Mouse (Mus musculus) hindbrain, embryonic 12.5 days (tissue): ENCODE results near the gene Slc10a7. TPM values are rescaled to one million over a fixed set of nuclear protein-coding genes. Genes with fewer than 3 reads are reported as not detected.
"Not testable (repeated sequence)": the region's sequence is repeated elsewhere in the genome, so short reads cannot be mapped to it uniquely, and the experiment has no call there.

Experiments
- ATAC-seq: fragments of 200-750 bp; cut with Nextera tagmentation; 2 replicates; pipeline ENCODE4 v1.8.0; 2017; ENCODE audit warnings: moderate TSS enrichment; ENCODE audit not compliant: low FRiP score
- H3K27ac ChIP-seq: fragments of 300-500 bp; sonication (generic); 2 replicates; pipeline ENCODE4 v1.5.1; 2016; ENCODE audit warnings: mild to moderate bottlenecking
- H3K27me3 ChIP-seq: fragments of 300-500 bp; sonication (generic); 2 replicates; pipeline ENCODE4 v1.6.1; 2016; ENCODE audit warnings: mild to moderate bottlenecking
- H3K36me3 ChIP-seq: fragments of 300-500 bp; sonication (generic); 2 replicates; pipeline ENCODE4 v1.6.1; 2016; ENCODE audit warnings: mild to moderate bottlenecking
- H3K4me1 ChIP-seq: fragments of 300-500 bp; sonication (generic); 2 replicates; pipeline ENCODE4 v1.6.1; 2016
- H3K4me2 ChIP-seq: fragments of 300-500 bp; sonication (generic); replicated peaks from 2 replicates; pipeline ENCODE4 v1.6.1; 2016; ENCODE audit warnings: mild to moderate bottlenecking
- H3K4me3 ChIP-seq: fragments of 300-500 bp; sonication (generic); 2 replicates; pipeline ENCODE4 v1.5.1; 2016; ENCODE audit warnings: mild to moderate bottlenecking
- H3K9ac ChIP-seq: fragments of 300-500 bp; sonication (generic); 2 replicates; pipeline ENCODE4 v1.6.1; 2016; ENCODE audit warnings: mild to moderate bottlenecking, moderate library complexity
- H3K9me3 ChIP-seq: fragments of 300-500 bp; sonication (generic); replicated peaks from 2 replicates; pipeline ENCODE4 v1.6.1; 2016; ENCODE audit warnings: mild to moderate bottlenecking
- WGBS: fragments of 180-500 bp; shearing (Covaris S2); methylation state at CpG from one replicate; pipeline ENCODE4 v1.1.7; 2016; 5-methylcytosine and 5-hydroxymethylcytosine counted together
- polyA plus RNA-seq: library from polyadenylated mRNA; unstranded; fragments of >200 nt; fragmentation: Nextera tagmentation; extraction: Ambion mirVana; gene quantifications from 2 replicates; pipeline ENCODE4 v1.2.1, GENCODE M21; 2016

The Slc10a7 gene
- polyA plus RNA-seq = 14.3 and 15.5 TPM in 2 replicates

DNA sequence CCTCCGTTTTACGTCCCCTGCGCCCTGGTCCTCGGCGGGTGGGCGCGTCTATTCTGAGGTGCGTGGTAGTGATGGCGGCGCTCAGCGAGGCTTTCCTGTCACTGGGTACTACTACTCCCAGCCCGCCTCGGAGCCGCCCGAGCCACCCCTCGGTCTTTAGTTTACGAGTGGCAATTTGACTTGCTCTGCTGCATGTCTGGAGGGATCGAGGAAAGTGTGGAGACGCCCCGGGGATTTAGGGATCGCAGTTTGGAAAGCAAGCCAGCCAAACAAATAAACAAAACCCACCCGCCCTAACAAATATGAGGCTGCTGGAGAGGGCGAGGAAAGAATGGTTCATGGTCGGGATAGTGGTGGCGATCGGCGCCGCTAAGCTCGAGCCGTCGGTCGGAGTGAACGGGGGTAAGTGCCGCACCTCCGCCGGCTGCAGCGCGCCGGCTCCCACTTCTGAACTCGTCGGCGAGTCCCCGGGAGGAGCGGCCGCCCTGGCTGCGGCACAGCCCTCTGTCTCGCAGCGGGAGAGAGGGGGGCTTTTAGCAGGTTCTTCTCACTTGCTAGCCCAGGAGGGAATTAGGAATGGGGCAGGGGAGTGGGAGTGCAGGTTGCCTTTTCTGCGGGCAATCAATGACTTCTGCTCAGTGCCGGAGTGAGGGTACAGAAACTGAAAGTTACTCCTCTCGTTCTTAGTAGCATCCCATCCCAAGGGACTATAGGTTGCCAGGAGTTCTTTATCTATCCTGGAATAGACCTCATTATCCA, at the start of gene Slc10a7:
Gene Slc10a7, plus strand, starts transcription at position 74 of the 759 bp plus-strand sequence.
- Histone ChIP-seq H3K36me3 (peaks cover 14% of the 10 kb centered on the region), H3K4me1 (peaks cover 11% of the 10 kb centered on the region), H3K27ac (peak within 1 kb of the TSS; percentile 96), H3K4me3 (peak within 1 kb of the TSS; percentile 96), H3K9ac (peak within 1 kb of the TSS; percentile 99), H3K9me3 (no peaks in the 10 kb centered on the region), H3K4me2 (peak within 1 kb of the TSS; percentile 82), H3K27me3 (no peaks in the 10 kb centered on the region)
- peak; percentile 98 for ATAC-seq
- WGBS = under 1% methylated on average over 51 of the region's 51 CpGs

- Histone ChIP-seq H3K36me3 (no peaks in the 10 kb centered on the region), H3K4me2 (no peak overlapping the region), H3K27ac (no peak overlapping the region), H3K9ac (no peak overlapping the region), H3K4me1 (no peaks in the 10 kb centered on the region), H3K27me3 (no peaks in the 10 kb centered on the region), H3K9me3 (no peaks in the 10 kb centered on the region; the same call in 1 of the 2 replicates), H3K4me3 (no peak overlapping the region)
- 82% methylated on average over 2 of the region's 2 CpGs for WGBS
- ATAC-seq = no peak
Measured at GRCm38 (mm10) chr8:78463941-78464340, 45.2 kb upstream of the Slc10a7 start.

- Histone ChIP-seq H3K27ac (no peak overlapping the region), H3K27me3 (no peaks in the 10 kb centered on the region), H3K9me3 (no peaks in the 10 kb centered on the region; the same call in 1 of the 2 replicates), H3K36me3 (no peaks in the 10 kb centered on the region), H3K4me1 (no peaks in the 10 kb centered on the region), H3K4me2 (no peak overlapping the region), H3K4me3 (no peak overlapping the region), H3K9ac (no peak overlapping the region)
- ATAC-seq = no peak
- WGBS = 91% methylated on average over 2 of the region's 2 CpGs
Measured at GRCm38 (mm10) chr8:78467889-78468288, 41.3 kb upstream of the Slc10a7 start.

DNA sequence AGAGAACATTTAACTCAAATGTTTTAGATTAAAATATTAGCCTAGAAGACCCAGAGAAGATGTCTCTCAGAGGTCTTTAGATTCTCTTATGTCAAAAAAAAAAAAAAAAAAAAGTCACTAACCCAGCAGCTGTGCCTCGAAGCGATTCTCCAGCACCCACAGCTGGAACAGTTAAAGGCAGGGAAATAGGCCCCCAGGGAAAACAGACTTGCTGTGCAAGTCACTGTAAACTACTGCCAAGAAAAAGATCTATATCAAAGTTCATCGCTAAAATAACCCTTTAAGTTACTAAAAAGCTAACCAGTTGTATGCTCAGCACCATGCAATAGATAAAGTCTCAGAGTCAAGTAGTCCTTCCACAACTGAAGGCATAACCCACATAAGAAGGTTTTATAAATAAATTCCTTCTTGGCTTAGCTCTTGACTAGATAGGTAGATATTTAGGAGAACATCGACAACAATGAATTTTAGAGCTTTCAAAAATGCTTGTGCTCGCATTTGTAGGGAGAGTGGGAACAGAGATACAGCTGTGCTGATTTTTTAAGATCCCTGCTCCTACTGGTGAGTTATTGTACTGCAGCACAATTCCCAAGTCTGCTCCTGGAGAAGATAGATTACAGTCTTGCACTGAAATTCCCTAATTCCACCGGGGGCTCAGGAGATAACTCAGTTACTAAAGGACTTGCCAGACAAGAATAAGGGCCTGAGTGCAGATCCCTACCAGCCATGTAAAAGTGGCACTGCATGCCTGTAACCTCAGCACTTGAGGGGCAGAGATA, 31.9 kb upstream of the Slc10a7 start:
- no peak overlapping the region for H3K27ac ChIP-seq

DNA sequence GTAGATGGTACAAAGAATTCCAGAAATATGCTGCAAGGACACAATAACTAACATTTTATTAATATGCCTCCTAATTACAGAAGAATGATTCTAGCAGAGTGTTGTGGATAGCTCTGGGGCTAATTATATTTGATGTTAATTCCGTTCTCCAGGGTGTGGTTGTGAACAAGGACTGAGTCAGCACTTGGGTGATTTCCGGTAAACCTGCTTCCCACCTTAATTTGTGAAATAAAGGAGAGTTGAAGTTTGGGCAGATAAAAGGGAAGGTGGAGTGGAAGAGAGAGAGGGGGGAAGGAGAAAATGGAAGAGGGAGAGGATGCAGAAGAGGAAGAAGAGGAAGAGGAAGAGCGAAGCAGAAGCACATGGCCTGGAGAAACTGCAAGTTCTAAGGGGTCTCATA, 19.4 kb upstream of the Slc10a7 start:
- no peak for ATAC-seq
- no peak overlapping the region for H3K27ac ChIP-seq
- no peak overlapping the region for H3K4me3 ChIP-seq
- H3K9ac ChIP-seq = no peak overlapping the region
- no peaks in the 10 kb centered on the region for H3K9me3 ChIP-seq
- no peak overlapping the region for H3K4me2 ChIP-seq
- 85% methylated on average over 3 of the region's 3 CpGs for WGBS
- no peaks in the 10 kb centered on the region for H3K4me1 ChIP-seq
- no peaks in the 10 kb centered on the region for H3K27me3 ChIP-seq
- H3K36me3 ChIP-seq = no peaks in the 10 kb centered on the region

More for the DNA sequence above, 31.9 kb upstream of the Slc10a7 start:
- H3K4me1 ChIP-seq = no peaks in the 10 kb centered on the region
- ATAC-seq = no peak
- no peaks in the 10 kb centered on the region for H3K36me3 ChIP-seq
- H3K27me3 ChIP-seq = no peaks in the 10 kb centered on the region
- 56% methylated on average over 6 of the region's 6 CpGs for whole genome bisulfite sequencing
- no peak overlapping the region for H3K9ac ChIP-seq
- H3K9me3 ChIP-seq = no peaks in the 10 kb centered on the region
- H3K4me2 ChIP-seq = no peak overlapping the region
- no peak overlapping the region for H3K4me3 ChIP-seq

DNA sequence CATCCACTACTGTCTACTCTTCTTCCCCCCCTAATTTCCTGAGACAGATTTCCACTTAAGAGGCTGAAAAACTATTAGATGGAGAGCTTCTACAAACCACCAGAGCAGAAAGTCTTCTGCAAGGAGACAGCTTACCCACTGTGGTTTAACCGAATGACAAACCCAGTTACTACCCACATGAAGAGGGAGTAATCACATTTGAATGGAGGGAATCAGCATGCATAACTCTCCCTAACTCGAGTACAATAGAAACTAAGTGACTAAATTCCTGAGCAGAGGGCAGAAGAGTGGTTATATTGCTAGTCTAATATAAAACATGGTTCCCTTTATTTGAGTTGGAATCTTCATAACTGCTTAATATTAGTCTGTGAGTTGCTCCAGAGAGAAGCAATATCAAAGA, 16.1 kb upstream of the Slc10a7 start:
- ATAC-seq = no peak
- WGBS = 36% methylated on average over 2 of the region's 2 CpGs
- H3K9me3 ChIP-seq = no peaks in the 10 kb centered on the region
- no peak overlapping the region for H3K4me3 ChIP-seq
- H3K36me3 ChIP-seq = no peaks in the 10 kb centered on the region
- no peaks in the 10 kb centered on the region for H3K27me3 ChIP-seq
- H3K4me2 ChIP-seq = no peak overlapping the region
- no peak overlapping the region for H3K27ac ChIP-seq
- no peaks in the 10 kb centered on the region for H3K4me1 ChIP-seq
- H3K9ac ChIP-seq = no peak overlapping the region

DNA sequence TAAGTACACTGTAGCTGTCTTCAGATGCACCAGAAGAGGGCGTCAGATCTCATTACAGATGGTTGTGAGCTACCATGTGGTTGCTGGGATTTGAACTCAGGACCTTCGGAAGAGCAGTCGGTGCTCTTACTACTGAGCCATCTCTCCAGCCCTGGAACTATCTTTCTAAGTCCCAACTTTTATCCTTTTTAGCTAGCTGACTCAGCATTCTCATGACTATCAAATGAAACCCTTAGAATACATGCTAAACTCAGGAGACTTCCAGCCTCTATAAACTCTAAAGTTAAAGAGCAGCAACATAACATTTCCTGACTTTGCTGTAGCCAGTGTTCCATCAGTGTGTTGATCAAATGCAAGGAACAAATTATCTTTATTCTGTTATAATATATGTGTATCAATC, 12.9 kb upstream of the Slc10a7 start:
- H3K27me3 ChIP-seq, H3K4me1 ChIP-seq, H3K9ac ChIP-seq, H3K27ac ChIP-seq, ATAC-seq, H3K36me3 ChIP-seq, H3K9me3 ChIP-seq, H3K4me2 ChIP-seq, H3K4me3 ChIP-seq: not testable (repeated sequence)
- WGBS = 92% methylated on average over 3 of the region's 3 CpGs

- Histone ChIP-seq H3K27me3 (no peaks in the 10 kb centered on the region), H3K9me3 (no peaks in the 10 kb centered on the region), H3K36me3 (peaks cover 28% of the 10 kb centered on the region), H3K27ac (no peak overlapping the region), H3K4me2 (no peak overlapping the region), H3K4me1 (peaks cover 7% of the 10 kb centered on the region), H3K4me3 (no peak overlapping the region), H3K9ac (no peak overlapping the region)
- WGBS = 88% methylated on average over 2 of the region's 2 CpGs
- no peak for ATAC-seq
Measured at GRCm38 (mm10) chr8:78502706-78503105, 6.4 kb upstream of the Slc10a7 start.

DNA sequence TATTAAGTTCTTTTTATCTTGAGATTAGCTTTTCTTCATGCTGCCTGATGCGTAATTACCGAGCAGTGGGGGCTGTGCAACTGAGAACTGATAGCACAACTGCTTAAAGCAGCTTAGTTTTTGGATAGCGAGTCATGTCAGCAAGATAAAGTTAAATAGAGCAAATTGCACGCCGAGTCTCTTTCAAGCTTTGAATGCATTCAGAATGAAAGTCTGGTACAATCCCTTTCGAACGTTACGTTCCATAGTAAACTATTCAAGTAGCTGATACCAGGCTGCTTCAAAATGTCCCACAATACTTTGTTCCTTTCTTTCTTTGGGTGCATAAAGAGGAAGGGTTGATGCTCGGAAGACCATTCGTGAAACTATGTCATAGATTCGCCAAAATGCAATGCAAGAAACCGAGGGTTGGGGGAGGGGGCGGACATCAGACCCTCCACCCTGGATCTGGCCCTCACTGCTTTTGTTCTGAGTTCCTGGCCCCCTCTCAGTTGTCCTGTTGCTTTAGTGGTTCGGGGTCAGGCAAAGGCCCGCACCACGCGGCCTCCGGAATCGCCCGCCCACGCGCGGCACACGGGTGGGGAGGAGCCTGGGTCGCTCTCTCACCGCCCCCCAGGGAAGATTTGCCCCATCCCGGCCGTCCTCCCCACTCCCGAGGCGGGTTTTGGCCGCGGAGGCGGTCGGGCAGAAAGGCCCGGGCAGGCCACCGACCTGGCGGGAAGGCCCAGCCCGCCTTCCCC, 997 bp upstream of the Slc10a7 start:
- peak overlapping the region; percentile 96 for H3K27ac ChIP-seq
- H3K4me3 ChIP-seq = peak overlapping the region; percentile 96
- peaks cover 27% of the 10 kb centered on the region for H3K36me3 ChIP-seq
- WGBS = under 1% methylated on average over 38 of the region's 38 CpGs
- peak overlapping the region; percentile 82 for H3K4me2 ChIP-seq
- peak overlapping the region; percentile 99 for H3K9ac ChIP-seq
- peaks cover 11% of the 10 kb centered on the region for H3K4me1 ChIP-seq
- H3K9me3 ChIP-seq = no peaks in the 10 kb centered on the region
- no peaks in the 10 kb centered on the region for H3K27me3 ChIP-seq
- peak; percentile 44 for ATAC-seq

GRCm38 (mm10) chr8:78508719-78509272, 350 bp upstream of the Slc10a7 start, which contains the start of gene Rbmxl1:
Gene Rbmxl1 (minus strand): TSS chr8:78508898.
- H3K36me3 ChIP-seq = peaks cover 21% of the 10 kb centered on the region
- no peaks in the 10 kb centered on the region for H3K27me3 ChIP-seq
- peak; percentile 93 for ATAC-seq
- peak within 1 kb of the TSS; percentile 99 for H3K9ac ChIP-seq
- peak within 1 kb of the TSS; percentile 82 for H3K4me2 ChIP-seq
- no peaks in the 10 kb centered on the region for H3K9me3 ChIP-seq
- H3K27ac ChIP-seq = peak within 1 kb of the TSS; percentile 96
- H3K4me3 ChIP-seq = peak within 1 kb of the TSS; percentile 96
- peaks cover 11% of the 10 kb centered on the region for H3K4me1 ChIP-seq
- WGBS = under 1% methylated on average over 70 of the region's 70 CpGs

DNA sequence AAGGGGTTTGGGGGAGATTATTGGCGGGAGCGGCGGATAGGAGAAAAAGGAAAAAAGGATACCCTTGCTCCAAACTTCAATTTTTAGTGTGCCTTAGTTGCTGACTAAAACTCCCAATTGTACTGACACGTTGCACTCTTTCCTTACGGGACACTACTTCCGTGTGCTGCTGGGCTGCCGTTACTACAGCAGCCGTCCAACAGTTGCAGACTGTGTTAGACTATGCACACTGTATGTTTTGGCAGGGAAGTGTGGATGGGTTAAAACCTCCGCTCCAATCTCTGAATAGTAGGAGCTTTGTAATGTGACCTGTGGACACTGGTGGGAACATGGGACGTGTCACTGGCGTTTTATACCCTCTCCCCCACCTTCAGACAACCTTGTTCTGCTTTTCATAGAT, 948 bp downstream of the Slc10a7 start:
- ATAC-seq = no peak
- H3K4me2 ChIP-seq = peak overlapping the region; percentile 82
- 0% methylated on average over 11 of the region's 11 CpGs for WGBS
- no peaks in the 10 kb centered on the region for H3K27me3 ChIP-seq
- H3K27ac ChIP-seq = peak overlapping the region; percentile 96; the same call in 1 of the 2 replicates
- H3K9ac ChIP-seq = peak overlapping the region; percentile 99
- peaks cover 11% of the 10 kb centered on the region for H3K4me1 ChIP-seq
- peaks cover 8% of the 10 kb centered on the region for H3K36me3 ChIP-seq
- no peaks in the 10 kb centered on the region for H3K9me3 ChIP-seq
- H3K4me3 ChIP-seq = peak overlapping the region; percentile 96

GRCm38 (mm10) chr8:78510926-78511325, 1.8 kb downstream of the Slc10a7 start:
- WGBS = 50% methylated on average over 3 of the region's 3 CpGs
- no peak for ATAC-seq
- peaks cover 11% of the 10 kb centered on the region for H3K4me1 ChIP-seq
- H3K4me3 ChIP-seq = no peak overlapping the region
- no peaks in the 10 kb centered on the region for H3K9me3 ChIP-seq
- H3K27ac ChIP-seq = no peak overlapping the region
- H3K27me3 ChIP-seq = no peaks in the 10 kb centered on the region
- no peak overlapping the region; the same call in 1 of the 2 replicates for H3K4me2 ChIP-seq
- peaks cover 14% of the 10 kb centered on the region for H3K36me3 ChIP-seq
- no peak overlapping the region for H3K9ac ChIP-seq
